Mouse (Mus musculus) lung, postnatal 0 days (tissue): Measurements from ENCODE around the gene Slc22a3.

Experiments
- CTCF ChIP-seq: IDR thresholded peaks from 2 replicates; pipeline ENCODE4 v1.5.1; 2016; ENCODE audit warnings: antibody characterized with exemption, mild to moderate bottlenecking
- EP300 ChIP-seq: IDR thresholded peaks from 2 replicates; pipeline ENCODE4 v1.6.1; 2016; ENCODE audit warnings: antibody characterized with exemption, mild to moderate bottlenecking, control low read depth

DNA sequence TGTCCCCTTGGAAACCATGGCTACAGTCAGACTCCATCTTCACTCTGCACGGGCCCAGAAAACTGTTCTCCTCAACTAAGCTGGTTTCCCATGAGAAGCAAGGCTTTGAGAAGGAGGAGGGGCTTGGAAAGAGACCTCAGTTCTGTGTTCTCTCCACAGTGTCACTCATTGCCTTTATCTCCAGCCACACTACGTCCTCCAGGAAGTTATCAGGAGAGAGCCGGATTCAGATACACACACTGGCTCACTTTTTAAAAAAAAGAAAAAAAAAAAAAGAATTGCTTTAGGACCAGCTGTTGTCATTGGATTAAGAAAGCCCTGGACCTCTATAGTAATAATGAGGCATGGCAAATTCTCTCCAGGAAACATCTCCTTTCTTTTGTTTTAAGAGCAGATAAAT is 80.3 kb downstream of the Slc22a3 start:
- TF ChIP-seq CTCF (no peak), EP300 (no peak)
